Mouse (Mus musculus) hindbrain, embryonic 13.5 days (tissue): ENCODE measurements around the gene Dpm2. TPM values are rescaled to one million over a fixed set of nuclear protein-coding genes. Genes with fewer than 3 reads are reported as not detected.
A peak's percentile ranks its signal among the peaks of the same experiment; 100 is the strongest.

ENCODE experiments used
- ATAC-seq: fragments of 200-750 bp; cut with Nextera tagmentation; 2 replicates; pipeline ENCODE4 v1.8.0; 2017; ENCODE audit warnings: moderate TSS enrichment; ENCODE audit not compliant: low FRiP score
- H3K27ac ChIP-seq: fragments of 300-500 bp; sonication (generic); 2 replicates; pipeline ENCODE4 v1.5.1; 2015; ENCODE audit warnings: inconsistent platforms, mild to moderate bottlenecking, moderate library complexity
- H3K27me3 ChIP-seq: fragments of 300-500 bp; sonication (generic); 2 replicates; pipeline ENCODE4 v1.6.1; 2015; ENCODE audit warnings: mild to moderate bottlenecking, inconsistent platforms
- H3K36me3 ChIP-seq: fragments of 300-500 bp; sonication (generic); 2 replicates; pipeline ENCODE4 v1.6.1; 2015; ENCODE audit warnings: mild to moderate bottlenecking, inconsistent platforms
- H3K4me1 ChIP-seq: fragments of 300-500 bp; sonication (generic); replicated peaks from 2 replicates; pipeline ENCODE4 v1.6.1; 2015; ENCODE audit warnings: inconsistent platforms
- H3K4me2 ChIP-seq: fragments of 300-500 bp; sonication (generic); 2 replicates; pipeline ENCODE4 v1.6.1; 2015; ENCODE audit warnings: inconsistent platforms, mild to moderate bottlenecking, moderate library complexity
- H3K4me3 ChIP-seq: fragments of 300-500 bp; sonication (generic); 2 replicates; pipeline ENCODE4 v1.5.1; 2015; ENCODE audit warnings: mild to moderate bottlenecking, inconsistent platforms
- H3K9ac ChIP-seq: fragments of 300-500 bp; sonication (generic); 2 replicates; pipeline ENCODE4 v1.6.1; 2015; ENCODE audit warnings: mild to moderate bottlenecking, inconsistent platforms
- H3K9me3 ChIP-seq: fragments of 300-500 bp; sonication (generic); 2 replicates; pipeline ENCODE4 v1.6.1; 2016; ENCODE audit warnings: inconsistent platforms
- WGBS: fragments of 180-500 bp; shearing (Covaris S2); methylation state at CpG from one replicate; pipeline ENCODE4 v1.1.7; 2015; 5-methylcytosine and 5-hydroxymethylcytosine counted together
- polyA plus RNA-seq: library from polyadenylated mRNA; unstranded; fragments of >200 nt; fragmentation: Nextera tagmentation; extraction: Ambion mirVana; gene quantifications from 2 replicates; pipeline ENCODE4 v1.2.1, GENCODE M21; 2015

Gene Dpm2
- polyA plus RNA-seq, 1 experiment from 2014 or later, result 145 TPM

GRCm38 (mm10) chr2:32589213-32589795 lies 18.6 kb downstream of the Dpm2 start:
- H3K4me1 ChIP-seq, result peaks cover 37% of the 10 kb centered on the region
- H3K9ac ChIP-seq, result no peak overlapping the region; the same call in 1 of the 2 replicates
- WGBS, result 73% methylated on average over 11 of the region's 11 CpGs
- peak overlapping the region; percentile 30 for H3K27ac ChIP-seq
- no peaks in the 10 kb centered on the region for H3K9me3 ChIP-seq
- peaks cover 5% of the 10 kb centered on the region for H3K36me3 ChIP-seq
- peaks cover 10% of the 10 kb centered on the region; the same call in 1 of the 2 replicates for H3K27me3 ChIP-seq
- no peak overlapping the region for H3K4me2 ChIP-seq
- ATAC-seq, result no peak
- no peak overlapping the region for H3K4me3 ChIP-seq

- Histone ChIP-seq H3K27me3 (peaks cover 8% of the 10 kb centered on the region; the same call in 1 of the 2 replicates), H3K4me2 (no peak overlapping the region), H3K36me3 (peaks cover 12% of the 10 kb centered on the region), H3K4me1 (peaks cover 37% of the 10 kb centered on the region), H3K27ac (no peak overlapping the region), H3K4me3 (no peak overlapping the region), H3K9ac (no peak overlapping the region), H3K9me3 (no peaks in the 10 kb centered on the region)
- ATAC-seq, result no peak
- WGBS, result 81% methylated on average over 10 of the region's 10 CpGs
Observed at GRCm38 (mm10) chr2:32590224-32590623, 19.6 kb downstream of the Dpm2 start.

- Histone ChIP-seq H3K36me3 (peaks cover 18% of the 10 kb centered on the region), H3K27me3 (0 out of 2 replicates have a peak, but pooled peaks cover 4% of the 10 kb centered on the region), H3K9me3 (no peaks in the 10 kb centered on the region), H3K27ac (no peak overlapping the region), H3K4me2 (no peak overlapping the region), H3K4me3 (no peak overlapping the region), H3K9ac (no peak overlapping the region), H3K4me1 (peaks cover 37% of the 10 kb centered on the region)
- WGBS, result 77% methylated on average over 6 of the region's 6 CpGs
- ATAC-seq, result no peak
Observed at GRCm38 (mm10) chr2:32591249-32591648, 20.6 kb downstream of the Dpm2 start.

GRCm38 (mm10) chr2:32596725-32597124 lies 26.1 kb downstream of the Dpm2 start:
- Histone ChIP-seq H3K27me3 (no peaks in the 10 kb centered on the region), H3K4me3 (no peak overlapping the region), H3K9ac (no peak overlapping the region), H3K4me2 (no peak overlapping the region), H3K27ac (no peak overlapping the region), H3K36me3 (peaks cover 23% of the 10 kb centered on the region), H3K4me1 (0 out of 2 replicates have a peak, but pooled peaks cover 4% of the 10 kb centered on the region), H3K9me3 (no peaks in the 10 kb centered on the region)
- ATAC-seq, result no peak
- 74% methylated on average over 13 of the region's 13 CpGs for WGBS

- H3K4me1 ChIP-seq, result 0 out of 2 replicates have a peak, but pooled peaks cover 4% of the 10 kb centered on the region
- H3K4me3 ChIP-seq, result no peak overlapping the region
- no peak overlapping the region for H3K4me2 ChIP-seq
- no peak overlapping the region for H3K9ac ChIP-seq
- 90% methylated on average over 5 of the region's 5 CpGs for WGBS
- no peak for ATAC-seq
- peaks cover 23% of the 10 kb centered on the region for H3K36me3 ChIP-seq
- H3K9me3 ChIP-seq, result no peaks in the 10 kb centered on the region
- no peak overlapping the region for H3K27ac ChIP-seq
- H3K27me3 ChIP-seq, result no peaks in the 10 kb centered on the region
Observed at GRCm38 (mm10) chr2:32597248-32597647, 26.6 kb downstream of the Dpm2 start.

GRCm38 (mm10) chr2:32597699-32598098 lies 27.0 kb downstream of the Dpm2 start:
- no peaks in the 10 kb centered on the region for H3K27me3 ChIP-seq
- peaks cover 23% of the 10 kb centered on the region for H3K36me3 ChIP-seq
- H3K9ac ChIP-seq, result 0 out of 2 replicates have a peak overlapping the region, but pooled peaks have one; percentile 19
- no peak for ATAC-seq
- no peaks in the 10 kb centered on the region for H3K9me3 ChIP-seq
- WGBS, result 88% methylated on average over 5 of the region's 5 CpGs
- H3K27ac ChIP-seq, result no peak overlapping the region
- H3K4me2 ChIP-seq, result no peak overlapping the region
- H3K4me1 ChIP-seq, result 0 out of 2 replicates have a peak, but pooled peaks cover 6% of the 10 kb centered on the region
- H3K4me3 ChIP-seq, result no peak overlapping the region

- Histone ChIP-seq H3K4me2 (no peak overlapping the region), H3K9ac (no peak overlapping the region), H3K4me1 (0 out of 2 replicates have a peak, but pooled peaks cover 8% of the 10 kb centered on the region), H3K9me3 (no peaks in the 10 kb centered on the region), H3K27ac (no peak overlapping the region), H3K36me3 (peaks cover 23% of the 10 kb centered on the region), H3K27me3 (no peaks in the 10 kb centered on the region), H3K4me3 (no peak overlapping the region)
- 86% methylated on average over 8 of the region's 8 CpGs for WGBS
- no peak for ATAC-seq
Observed at GRCm38 (mm10) chr2:32598506-32598905, 27.8 kb downstream of the Dpm2 start.

- H3K9ac ChIP-seq, result no peak within 1 kb of the TSS
- peaks cover 17% of the 10 kb centered on the region for H3K36me3 ChIP-seq
- no peak within 1 kb of the TSS for H3K4me2 ChIP-seq
- no peaks in the 10 kb centered on the region for H3K27me3 ChIP-seq
- 93% methylated on average over 3 of the region's 3 CpGs for WGBS
- ATAC-seq, result no peak
- H3K27ac ChIP-seq, result no peak within 1 kb of the TSS
- H3K4me1 ChIP-seq, result 0 out of 2 replicates have a peak, but pooled peaks cover 8% of the 10 kb centered on the region
- no peak within 1 kb of the TSS for H3K4me3 ChIP-seq
- H3K9me3 ChIP-seq, result no peaks in the 10 kb centered on the region
Observed at GRCm38 (mm10) chr2:32599409-32599808, 28.8 kb downstream of the Dpm2 start, which contains the start of gene St6galnac6. Gene St6galnac6, plus strand, starts transcription at chr2:32599709.

GRCm38 (mm10) chr2:32601417-32602065 lies 30.9 kb downstream of the Dpm2 start:
- H3K4me2 ChIP-seq, result no peak overlapping the region
- H3K4me3 ChIP-seq, result no peak overlapping the region
- no peaks in the 10 kb centered on the region for H3K9me3 ChIP-seq
- 0 out of 2 replicates have a peak overlapping the region, but pooled peaks have one; percentile 46 for H3K9ac ChIP-seq
- 0 out of 2 replicates have a peak, but pooled peaks cover 8% of the 10 kb centered on the region for H3K4me1 ChIP-seq
- H3K27me3 ChIP-seq, result 0 out of 2 replicates have a peak, but pooled peaks cover 5% of the 10 kb centered on the region
- no peak overlapping the region for H3K27ac ChIP-seq
- peaks cover 5% of the 10 kb centered on the region; the same call in 1 of the 2 replicates for H3K36me3 ChIP-seq
- ATAC-seq, result no peak
- WGBS, result 41% methylated on average over 8 of the region's 8 CpGs

GRCm38 (mm10) chr2:32602600-32603054 lies 32.0 kb downstream of the Dpm2 start:
- no peak for ATAC-seq
- H3K4me2 ChIP-seq, result peak overlapping the region; percentile 45; the same call in 1 of the 2 replicates
- peaks cover 14% of the 10 kb centered on the region for H3K4me1 ChIP-seq
- no peak overlapping the region for H3K9ac ChIP-seq
- peaks cover 10% of the 10 kb centered on the region; the same call in 1 of the 2 replicates for H3K27me3 ChIP-seq
- H3K27ac ChIP-seq, result no peak overlapping the region
- peak overlapping the region; percentile 18; the same call in 1 of the 2 replicates for H3K4me3 ChIP-seq
- H3K36me3 ChIP-seq, result no peaks in the 10 kb centered on the region; the same call in 1 of the 2 replicates
- WGBS, result under 1% methylated on average over 11 of the region's 11 CpGs
- no peaks in the 10 kb centered on the region for H3K9me3 ChIP-seq

- Histone ChIP-seq H3K4me3 (no peak overlapping the region), H3K4me1 (peaks cover 28% of the 10 kb centered on the region), H3K27me3 (peaks cover 19% of the 10 kb centered on the region; the same call in 1 of the 2 replicates), H3K9me3 (no peaks in the 10 kb centered on the region), H3K9ac (no peak overlapping the region), H3K27ac (no peak overlapping the region), H3K4me2 (no peak overlapping the region), H3K36me3 (no peaks in the 10 kb centered on the region)
- WGBS, result 49% methylated on average over 10 of the region's 10 CpGs
- ATAC-seq, result no peak
Observed at GRCm38 (mm10) chr2:32604631-32605030, 34.0 kb downstream of the Dpm2 start.
